Mouse (Mus musculus): ENCODE measurements around the gene Lsamp. TPM values are rescaled to one million over a fixed set of nuclear protein-coding genes. Genes with fewer than 3 reads are reported as not detected.

Lsamp gene
- polyA plus RNA-seq, 1 experiment from 2014 or later = 0.75 TPM

DNA sequence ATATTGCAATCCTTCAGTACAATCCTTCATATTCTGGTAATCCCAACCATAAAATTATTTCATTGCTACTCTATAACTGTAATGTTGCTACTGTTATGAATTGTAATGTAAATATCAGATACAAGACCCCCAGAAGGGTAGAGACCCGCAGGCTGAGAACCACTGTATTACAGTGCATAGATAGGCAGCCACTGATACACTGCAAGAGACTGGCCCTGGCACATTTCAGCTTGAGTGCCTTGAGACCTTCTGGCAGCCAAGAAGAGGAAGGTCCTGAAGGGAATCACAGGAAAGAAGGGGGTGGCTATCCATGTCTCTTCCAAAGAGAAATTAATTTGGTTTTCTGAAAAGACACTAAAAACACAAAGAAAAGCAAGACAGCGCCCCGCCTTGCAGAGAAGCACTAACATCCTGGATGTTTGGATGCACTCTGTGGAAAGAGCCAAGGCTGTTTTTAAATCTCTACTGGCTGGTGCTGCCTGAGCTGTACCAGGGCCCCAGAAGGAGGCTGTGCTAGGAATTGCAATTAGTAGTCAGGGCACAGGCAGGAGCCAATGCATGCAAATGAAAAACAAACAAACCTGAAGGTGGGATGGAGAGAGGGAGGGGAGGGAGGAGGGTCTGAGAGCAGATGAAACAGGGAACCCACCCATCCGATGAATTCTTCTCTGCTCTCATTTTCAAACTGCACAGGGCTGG lies 1787.4 kb downstream of the Lsamp start:
- Histone ChIP-seq H3K4me1 (no peaks in the 10 kb centered on the region), H3K27ac (no peak overlapping the region), H3K27me3 (no peaks in the 10 kb centered on the region), H3K9ac (no peak overlapping the region), H3K9me3 (no peaks in the 10 kb centered on the region), H3K4me2 (no peak overlapping the region), H3K4me3 (no peak overlapping the region), H3K36me3 (no peaks in the 10 kb centered on the region)
- WGBS = 52% methylated on average over 4 of the region's 4 CpGs
- ATAC-seq (ENCODE audit: borderline replicate concordance, extremely low read depth, low FRiP score, low TSS enrichment) = no peak

- Histone ChIP-seq H3K4me3 (no peak overlapping the region), H3K27me3 (no peaks in the 10 kb centered on the region), H3K4me2 (no peak overlapping the region), H3K36me3 (no peaks in the 10 kb centered on the region), H3K9ac (no peak overlapping the region), H3K9me3 (no peaks in the 10 kb centered on the region), H3K27ac (no peak overlapping the region), H3K4me1 (no peaks in the 10 kb centered on the region)
- 32% methylated on average over 1 of the region's 1 CpGs for WGBS
- ATAC-seq (ENCODE audit: borderline replicate concordance, extremely low read depth, low FRiP score, low TSS enrichment) = no peak
These were observed 1793.4 kb downstream of the Lsamp start for GRCm38 (mm10) chr16:41777586-41777985.

DNA sequence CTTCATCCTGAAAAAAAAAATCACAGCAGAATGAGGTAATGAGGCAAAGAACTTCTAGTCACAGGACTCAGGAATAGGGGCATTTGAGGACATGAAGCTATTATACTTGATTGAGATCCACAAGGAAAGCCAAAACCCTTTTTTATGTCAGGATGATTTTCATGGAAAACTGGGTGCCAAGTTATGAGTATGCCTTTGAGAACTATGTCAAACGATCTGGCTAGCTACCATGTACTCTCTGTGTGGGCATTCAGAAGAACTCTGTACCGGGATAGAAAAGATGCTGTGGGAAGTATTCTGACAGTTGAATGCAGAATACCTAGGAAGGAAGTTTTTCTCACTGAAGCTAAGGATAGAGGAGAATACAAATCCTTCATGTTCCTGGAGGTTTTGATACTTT lies 1801.4 kb downstream of the Lsamp start:
- Histone ChIP-seq H3K9me3 (no peaks in the 10 kb centered on the region), H3K4me2 (no peak overlapping the region), H3K36me3 (no peaks in the 10 kb centered on the region), H3K27ac (no peak overlapping the region), H3K9ac (no peak overlapping the region), H3K27me3 (no peaks in the 10 kb centered on the region), H3K4me1 (no peaks in the 10 kb centered on the region), H3K4me3 (no peak overlapping the region)
- ATAC-seq (ENCODE audit: borderline replicate concordance, extremely low read depth, low FRiP score, low TSS enrichment) = no peak
- 86% methylated on average over 2 of the region's 2 CpGs for WGBS

DNA sequence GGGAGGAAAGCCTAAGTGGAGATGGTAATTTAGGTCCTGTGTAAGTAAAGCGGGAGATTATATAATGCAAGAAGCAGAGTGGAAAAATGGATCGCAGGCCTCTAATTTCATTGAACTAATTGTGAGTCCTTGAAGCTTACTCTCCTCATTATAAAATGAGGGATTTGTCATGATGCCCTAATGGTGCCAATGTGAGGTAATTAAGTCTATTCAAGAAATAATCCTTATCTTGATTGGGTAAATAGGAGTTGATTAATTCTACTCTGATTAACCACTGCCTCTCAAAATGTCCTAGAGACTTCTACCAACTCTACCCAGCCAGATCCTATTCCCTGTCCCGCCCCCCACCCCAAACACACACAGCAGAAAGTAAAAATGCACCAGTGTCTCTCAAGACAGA lies 1802.5 kb downstream of the Lsamp start:
- no peaks in the 10 kb centered on the region for H3K4me1 ChIP-seq
- no peaks in the 10 kb centered on the region for H3K9me3 ChIP-seq
- H3K27me3 ChIP-seq = no peaks in the 10 kb centered on the region
- H3K9ac ChIP-seq = no peak overlapping the region
- ATAC-seq (ENCODE audit: borderline replicate concordance, extremely low read depth, low FRiP score, low TSS enrichment) = no peak
- WGBS = 86% methylated on average over 3 of the region's 3 CpGs
- no peak overlapping the region for H3K27ac ChIP-seq
- H3K36me3 ChIP-seq = no peaks in the 10 kb centered on the region
- H3K4me2 ChIP-seq = no peak overlapping the region
- no peak overlapping the region for H3K4me3 ChIP-seq

DNA sequence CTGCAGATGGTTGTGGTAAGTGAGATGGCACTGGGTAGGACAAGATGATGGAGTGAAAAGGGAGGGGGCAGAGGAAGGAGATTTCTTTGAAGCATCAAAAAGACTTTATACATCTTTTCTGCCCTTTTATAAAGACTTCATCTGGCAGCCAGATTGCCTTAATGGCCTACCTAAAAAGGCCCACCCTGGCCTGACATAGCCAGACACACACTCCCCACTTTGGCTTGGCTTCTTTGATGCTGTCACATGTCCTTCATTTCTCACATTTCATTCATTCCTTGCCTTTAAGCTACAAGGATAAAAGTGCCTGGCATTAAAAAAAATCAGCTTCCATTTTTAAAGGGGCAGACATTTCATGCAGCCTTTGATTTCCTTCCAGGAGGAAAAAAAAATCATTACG lies 1803.0 kb downstream of the Lsamp start:
- WGBS = 18% methylated on average over 1 of the region's 1 CpGs
- ATAC-seq (ENCODE audit: borderline replicate concordance, extremely low read depth, low FRiP score, low TSS enrichment) = no peak
- H3K36me3 ChIP-seq = no peaks in the 10 kb centered on the region
- no peak overlapping the region for H3K27ac ChIP-seq
- H3K27me3 ChIP-seq = no peaks in the 10 kb centered on the region
- H3K4me3 ChIP-seq = no peak overlapping the region
- H3K4me2 ChIP-seq = no peak overlapping the region
- no peak overlapping the region for H3K9ac ChIP-seq
- H3K4me1 ChIP-seq = no peaks in the 10 kb centered on the region
- H3K9me3 ChIP-seq = no peaks in the 10 kb centered on the region

DNA sequence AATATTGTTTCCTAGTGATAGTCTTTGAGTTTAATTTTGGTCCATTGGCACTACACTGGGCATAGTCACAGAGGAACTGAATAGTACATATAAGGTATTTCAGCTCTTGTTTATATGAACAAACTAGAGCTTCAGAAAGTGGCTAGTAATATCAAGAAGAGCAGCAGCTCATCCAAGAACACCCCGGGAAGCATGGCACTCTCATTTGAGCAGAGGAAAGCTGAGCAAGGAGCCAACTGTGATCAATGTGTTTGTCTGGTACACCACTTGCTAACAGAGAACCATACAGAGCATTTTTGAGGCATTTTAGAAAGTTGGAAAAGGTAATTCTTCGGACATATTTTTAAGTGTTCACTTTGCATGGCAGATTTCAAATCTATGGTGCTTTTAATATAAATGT lies 1805.9 kb downstream of the Lsamp start:
- WGBS = 81% methylated on average over 2 of the region's 2 CpGs
- no peaks in the 10 kb centered on the region for H3K36me3 ChIP-seq
- no peak overlapping the region for H3K9ac ChIP-seq
- H3K4me2 ChIP-seq = no peak overlapping the region
- no peaks in the 10 kb centered on the region for H3K9me3 ChIP-seq
- H3K4me1 ChIP-seq = no peaks in the 10 kb centered on the region
- no peak overlapping the region for H3K4me3 ChIP-seq
- H3K27ac ChIP-seq = no peak overlapping the region
- ATAC-seq (ENCODE audit: borderline replicate concordance, extremely low read depth, low FRiP score, low TSS enrichment) = no peak
- H3K27me3 ChIP-seq = no peaks in the 10 kb centered on the region

- Histone ChIP-seq H3K27ac (no peak overlapping the region), H3K4me3 (no peak overlapping the region), H3K9me3 (no peaks in the 10 kb centered on the region), H3K9ac (no peak overlapping the region), H3K4me2 (no peak overlapping the region), H3K4me1 (0 out of 2 replicates have a peak, but pooled peaks cover 4% of the 10 kb centered on the region), H3K36me3 (no peaks in the 10 kb centered on the region), H3K27me3 (no peaks in the 10 kb centered on the region)
- WGBS = 73% methylated on average over 6 of the region's 6 CpGs
- peak; percentile 49; the same call in 1 of the 2 replicates for ATAC-seq (ENCODE audit: borderline replicate concordance, extremely low read depth, low FRiP score, low TSS enrichment)
These were observed 1836.2 kb downstream of the Lsamp start for GRCm38 (mm10) chr16:41820369-41820768.

DNA sequence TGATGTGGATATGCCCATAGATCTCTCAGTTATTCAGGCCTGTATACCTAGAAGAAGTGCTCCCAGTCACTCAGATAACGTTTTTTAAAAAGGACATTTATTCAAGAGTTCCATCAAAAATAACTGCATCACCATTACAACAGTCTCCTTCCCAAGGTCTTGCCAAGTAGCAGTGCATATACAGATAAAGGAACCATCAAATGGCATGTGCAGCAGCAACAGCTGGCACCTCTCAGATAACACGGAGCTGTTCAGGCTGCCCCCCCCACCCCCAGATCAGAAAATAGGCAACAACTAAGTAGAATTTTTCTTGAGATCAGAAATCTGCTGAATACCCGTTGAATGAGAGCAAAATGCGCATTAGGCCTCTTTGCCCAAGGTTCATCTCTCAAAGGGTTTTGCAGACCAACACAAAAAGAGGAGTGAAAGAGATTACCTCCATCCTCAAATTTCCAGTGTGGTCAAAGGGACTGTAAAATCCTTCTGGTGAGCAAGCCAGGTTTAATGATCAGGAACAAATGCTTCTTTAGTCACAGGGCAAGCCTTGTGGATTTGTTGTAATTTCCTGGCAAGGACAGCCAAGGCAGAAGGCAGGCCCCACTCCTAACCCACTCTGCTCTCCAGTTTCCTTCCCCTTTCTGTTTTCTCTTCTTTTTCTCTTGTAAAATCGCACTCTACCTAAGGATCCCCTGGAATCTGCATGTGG lies 1842.9 kb downstream of the Lsamp start:
- ATAC-seq (ENCODE audit: borderline replicate concordance, extremely low read depth, low FRiP score, low TSS enrichment) = 0 out of 2 replicates have a peak, but pooled peaks have one; percentile 59
- Histone ChIP-seq H3K9ac (no peak overlapping the region), H3K36me3 (no peaks in the 10 kb centered on the region), H3K4me3 (no peak overlapping the region), H3K27ac (no peak overlapping the region), H3K4me2 (no peak overlapping the region), H3K4me1 (no peaks in the 10 kb centered on the region), H3K9me3 (no peaks in the 10 kb centered on the region), H3K27me3 (no peaks in the 10 kb centered on the region)
- WGBS = 46% methylated on average over 5 of the region's 5 CpGs

DNA sequence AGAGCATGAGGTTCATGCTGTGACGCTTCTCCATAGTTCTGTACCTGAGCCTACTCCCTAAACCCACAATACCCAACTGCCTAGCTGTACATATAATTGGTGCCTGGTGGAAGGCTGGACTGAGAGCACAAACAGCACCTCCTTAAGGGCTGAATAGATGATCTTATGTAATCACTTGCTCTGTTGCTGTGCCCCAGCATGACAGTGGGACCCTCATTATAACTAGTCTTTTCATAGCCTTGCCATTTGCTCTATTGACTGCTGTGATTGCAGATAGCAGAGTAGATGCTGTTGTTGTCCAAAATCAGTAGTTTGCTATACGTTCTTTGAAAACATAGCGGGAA lies 1843.4 kb downstream of the Lsamp start:
- Histone ChIP-seq H3K27ac (no peak overlapping the region), H3K36me3 (no peaks in the 10 kb centered on the region), H3K9me3 (no peaks in the 10 kb centered on the region), H3K4me1 (no peaks in the 10 kb centered on the region), H3K9ac (no peak overlapping the region), H3K4me3 (no peak overlapping the region), H3K27me3 (no peaks in the 10 kb centered on the region), H3K4me2 (no peak overlapping the region)
- no peak for ATAC-seq (ENCODE audit: borderline replicate concordance, extremely low read depth, low FRiP score, low TSS enrichment)
- WGBS = 86% methylated on average over 3 of the region's 3 CpGs

GRCm38 (mm10) chr16:41834637-41835036 lies 1850.5 kb downstream of the Lsamp start:
- WGBS = 70% methylated on average over 3 of the region's 3 CpGs
- Histone ChIP-seq H3K9ac (no peak overlapping the region), H3K4me3 (no peak overlapping the region), H3K27me3 (no peaks in the 10 kb centered on the region), H3K9me3 (no peaks in the 10 kb centered on the region), H3K36me3 (no peaks in the 10 kb centered on the region), H3K27ac (no peak overlapping the region), H3K4me2 (no peak overlapping the region), H3K4me1 (no peaks in the 10 kb centered on the region)
- no peak for ATAC-seq (ENCODE audit: borderline replicate concordance, extremely low read depth, low FRiP score, low TSS enrichment)

DNA sequence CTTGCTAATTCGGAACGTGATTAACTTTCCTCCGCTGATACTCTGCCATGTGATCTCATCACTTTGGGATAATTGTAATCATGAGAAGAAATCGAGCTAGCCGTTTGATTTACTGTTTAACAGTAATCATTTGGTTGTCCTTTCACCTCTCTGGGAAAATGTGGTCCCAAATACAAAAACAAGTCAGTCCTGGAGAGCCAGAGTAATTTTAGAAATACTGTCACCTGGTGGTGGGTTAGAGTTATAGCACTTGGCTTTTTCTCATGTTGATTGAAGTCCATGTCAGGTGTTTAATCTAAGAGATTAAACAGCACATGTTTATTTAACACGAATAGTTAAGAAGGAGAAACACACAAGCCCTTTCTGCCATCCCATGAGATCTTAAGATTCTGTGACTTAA lies 1851.6 kb downstream of the Lsamp start:
- no peak overlapping the region for H3K27ac ChIP-seq
- no peak overlapping the region for H3K4me2 ChIP-seq
- H3K9ac ChIP-seq = no peak overlapping the region
- no peak for ATAC-seq (ENCODE audit: borderline replicate concordance, extremely low read depth, low FRiP score, low TSS enrichment)
- no peak overlapping the region for H3K4me3 ChIP-seq
- no peaks in the 10 kb centered on the region for H3K9me3 ChIP-seq
- H3K4me1 ChIP-seq = no peaks in the 10 kb centered on the region
- H3K36me3 ChIP-seq = no peaks in the 10 kb centered on the region
- H3K27me3 ChIP-seq = no peaks in the 10 kb centered on the region
- WGBS = 50% methylated on average over 6 of the region's 6 CpGs

- Histone ChIP-seq H3K9me3 (no peaks in the 10 kb centered on the region), H3K4me1 (no peaks in the 10 kb centered on the region), H3K9ac (no peak overlapping the region), H3K4me3 (no peak overlapping the region), H3K4me2 (no peak overlapping the region), H3K27me3 (no peaks in the 10 kb centered on the region), H3K36me3 (no peaks in the 10 kb centered on the region), H3K27ac (no peak overlapping the region)
- WGBS = 55% methylated on average over 2 of the region's 2 CpGs
- no peak for ATAC-seq (ENCODE audit: borderline replicate concordance, extremely low read depth, low FRiP score, low TSS enrichment)
These were observed 1855.7 kb downstream of the Lsamp start for GRCm38 (mm10) chr16:41839751-41840404.
